Mouse (Mus musculus): ENCODE results near the gene Pex11g. TPM values are rescaled to one million over a fixed set of nuclear protein-coding genes. Genes with fewer than 3 reads are reported as not detected.

Pex11g gene
- polyA plus RNA-seq, 1 experiment from 2014 or later = 4.9 TPM

GRCm38 (mm10) chr8:3429966-3430365 lies 37.5 kb downstream of the Pex11g start:
- H3K9me3 ChIP-seq = no peaks in the 10 kb centered on the region
- no peak overlapping the region for H3K4me3 ChIP-seq
- no peak overlapping the region for H3K27ac ChIP-seq (replicated peaks)
- no peaks in the 10 kb centered on the region for H3K27me3 ChIP-seq (replicated peaks)
- H3K9ac ChIP-seq = no peak overlapping the region
- 61% methylated on average over 2 of the region's 2 CpGs for WGBS
- H3K4me2 ChIP-seq = no peak overlapping the region
- peaks cover 74% of the 10 kb centered on the region for H3K36me3 ChIP-seq
- ATAC-seq (ENCODE audit: extremely low read depth, insufficient number of reproducible peaks, low FRiP score, low TSS enrichment) = no peak
- peaks cover 5% of the 10 kb centered on the region for H3K4me1 ChIP-seq

- Histone ChIP-seq H3K27me3 (replicated peaks) (no peaks in the 10 kb centered on the region), H3K4me2 (no peak overlapping the region), H3K36me3 (peaks cover 64% of the 10 kb centered on the region), H3K9me3 (no peaks in the 10 kb centered on the region), H3K27ac (replicated peaks) (no peak overlapping the region), H3K9ac (no peak overlapping the region), H3K4me1 (peaks cover 5% of the 10 kb centered on the region), H3K4me3 (no peak overlapping the region)
- WGBS = 80% methylated on average over 2 of the region's 2 CpGs
- ATAC-seq (ENCODE audit: extremely low read depth, insufficient number of reproducible peaks, low FRiP score, low TSS enrichment) = no peak
Measured at GRCm38 (mm10) chr8:3428426-3428825, 39.1 kb downstream of the Pex11g start.

- H3K4me3 ChIP-seq = no peak overlapping the region
- WGBS = 79% methylated on average over 3 of the region's 3 CpGs
- H3K9me3 ChIP-seq = no peaks in the 10 kb centered on the region
- H3K4me1 ChIP-seq = peaks cover 14% of the 10 kb centered on the region
- ATAC-seq (ENCODE audit: extremely low read depth, insufficient number of reproducible peaks, low FRiP score, low TSS enrichment) = no peak
- H3K4me2 ChIP-seq = no peak overlapping the region
- no peak overlapping the region for H3K9ac ChIP-seq
- H3K36me3 ChIP-seq = peaks cover 42% of the 10 kb centered on the region
- no peaks in the 10 kb centered on the region for H3K27me3 ChIP-seq (replicated peaks)
- no peak overlapping the region for H3K27ac ChIP-seq (replicated peaks)
Measured at GRCm38 (mm10) chr8:3426211-3426610, 41.3 kb downstream of the Pex11g start.

GRCm38 (mm10) chr8:3425217-3425616 lies 42.3 kb downstream of the Pex11g start:
- H3K9ac ChIP-seq = no peak overlapping the region
- H3K4me1 ChIP-seq = peaks cover 19% of the 10 kb centered on the region
- no peak for ATAC-seq (ENCODE audit: extremely low read depth, insufficient number of reproducible peaks, low FRiP score, low TSS enrichment)

GRCm38 (mm10) chr8:3421507-3421906 lies 46.0 kb downstream of the Pex11g start:
- WGBS = 79% methylated on average over 5 of the region's 5 CpGs
- H3K27ac ChIP-seq (replicated peaks) = no peak overlapping the region
- peaks cover 48% of the 10 kb centered on the region for H3K4me1 ChIP-seq
- no peak overlapping the region for H3K9ac ChIP-seq
- H3K36me3 ChIP-seq = 0 out of 2 replicates have a peak, but pooled peaks cover 3% of the 10 kb centered on the region
- H3K9me3 ChIP-seq = no peaks in the 10 kb centered on the region
- no peaks in the 10 kb centered on the region for H3K27me3 ChIP-seq (replicated peaks)
- no peak overlapping the region for H3K4me2 ChIP-seq
- ATAC-seq (ENCODE audit: extremely low read depth, insufficient number of reproducible peaks, low FRiP score, low TSS enrichment) = no peak
- no peak overlapping the region for H3K4me3 ChIP-seq

More at GRCm38 (mm10) chr8:3425217-3425616, 42.3 kb downstream of the Pex11g start:
- Histone ChIP-seq H3K27ac (replicated peaks) (no peak overlapping the region), H3K9me3 (no peaks in the 10 kb centered on the region), H3K27me3 (replicated peaks) (no peaks in the 10 kb centered on the region), H3K4me3 (no peak overlapping the region), H3K4me2 (no peak overlapping the region), H3K36me3 (peaks cover 32% of the 10 kb centered on the region)
- WGBS = 89% methylated on average over 5 of the region's 5 CpGs

GRCm38 (mm10) chr8:3420105-3420706 lies 47.3 kb downstream of the Pex11g start:
- 0 out of 2 replicates have a peak, but pooled peaks cover 3% of the 10 kb centered on the region for H3K36me3 ChIP-seq
- peaks cover 56% of the 10 kb centered on the region for H3K4me1 ChIP-seq
- 61% methylated on average over 10 of the region's 10 CpGs for WGBS
- H3K4me2 ChIP-seq = no peak overlapping the region
- H3K27me3 ChIP-seq (replicated peaks) = no peaks in the 10 kb centered on the region
- peak overlapping the region; percentile 65 for H3K27ac ChIP-seq (replicated peaks)
- 0 out of 2 replicates have a peak overlapping the region, but pooled peaks have one; percentile 4 for H3K9ac ChIP-seq
- ATAC-seq (ENCODE audit: extremely low read depth, insufficient number of reproducible peaks, low FRiP score, low TSS enrichment) = no peak
- H3K9me3 ChIP-seq = no peaks in the 10 kb centered on the region
- H3K4me3 ChIP-seq = no peak overlapping the region

GRCm38 (mm10) chr8:3418101-3418500 lies 49.4 kb downstream of the Pex11g start:
- Histone ChIP-seq H3K9ac (peak overlapping the region; percentile 50), H3K27ac (replicated peaks) (peak overlapping the region; percentile 82), H3K4me3 (no peak overlapping the region), H3K9me3 (no peaks in the 10 kb centered on the region), H3K4me2 (peak overlapping the region; percentile 41), H3K4me1 (peaks cover 75% of the 10 kb centered on the region), H3K27me3 (replicated peaks) (no peaks in the 10 kb centered on the region), H3K36me3 (no peaks in the 10 kb centered on the region)
- ATAC-seq (ENCODE audit: extremely low read depth, insufficient number of reproducible peaks, low FRiP score, low TSS enrichment) = peak; percentile 20; the same call in 1 of the 2 replicates
- 75% methylated on average over 1 of the region's 1 CpGs for WGBS

- no peak for ATAC-seq (ENCODE audit: extremely low read depth, insufficient number of reproducible peaks, low FRiP score, low TSS enrichment)
- Histone ChIP-seq H3K4me3 (no peak overlapping the region), H3K36me3 (no peaks in the 10 kb centered on the region), H3K9ac (peak overlapping the region; percentile 50), H3K27ac (replicated peaks) (peak overlapping the region; percentile 82), H3K27me3 (replicated peaks) (no peaks in the 10 kb centered on the region), H3K9me3 (no peaks in the 10 kb centered on the region), H3K4me1 (peaks cover 78% of the 10 kb centered on the region), H3K4me2 (peak overlapping the region; percentile 41)
- WGBS = 10% methylated on average over 8 of the region's 8 CpGs
Measured at GRCm38 (mm10) chr8:3417455-3417854, 50.0 kb downstream of the Pex11g start.

- H3K9me3 ChIP-seq = no peaks in the 10 kb centered on the region
- H3K4me1 ChIP-seq = peaks cover 82% of the 10 kb centered on the region
- 42% methylated on average over 4 of the region's 4 CpGs for WGBS
- no peak overlapping the region for H3K9ac ChIP-seq
- H3K4me2 ChIP-seq = no peak overlapping the region; the same call in 1 of the 2 replicates
- H3K27me3 ChIP-seq (replicated peaks) = no peaks in the 10 kb centered on the region
- H3K27ac ChIP-seq (replicated peaks) = peak overlapping the region; percentile 82
- no peak overlapping the region for H3K4me3 ChIP-seq
- H3K36me3 ChIP-seq = no peaks in the 10 kb centered on the region
- no peak for ATAC-seq (ENCODE audit: extremely low read depth, insufficient number of reproducible peaks, low FRiP score, low TSS enrichment)
Measured at GRCm38 (mm10) chr8:3416846-3417245, 50.6 kb downstream of the Pex11g start.

GRCm38 (mm10) chr8:3415661-3416060 lies 51.8 kb downstream of the Pex11g start:
- no peak for ATAC-seq (ENCODE audit: extremely low read depth, insufficient number of reproducible peaks, low FRiP score, low TSS enrichment)
- H3K4me2 ChIP-seq = no peak overlapping the region
- H3K9ac ChIP-seq = no peak overlapping the region; the same call in 1 of the 2 replicates
- H3K27me3 ChIP-seq (replicated peaks) = no peaks in the 10 kb centered on the region
- no peaks in the 10 kb centered on the region for H3K9me3 ChIP-seq
- no peaks in the 10 kb centered on the region for H3K36me3 ChIP-seq
- 0 out of 2 replicates have a peak overlapping the region, but pooled peaks have one; percentile 3 for H3K27ac ChIP-seq (replicated peaks)
- 89% methylated on average over 6 of the region's 6 CpGs for WGBS
- H3K4me1 ChIP-seq = peaks cover 82% of the 10 kb centered on the region
- H3K4me3 ChIP-seq = no peak overlapping the region

- Histone ChIP-seq H3K4me1 (peaks cover 78% of the 10 kb centered on the region), H3K4me3 (no peak overlapping the region), H3K27ac (replicated peaks) (0 out of 2 replicates have a peak overlapping the region, but pooled peaks have one; percentile 3), H3K27me3 (replicated peaks) (no peaks in the 10 kb centered on the region), H3K4me2 (no peak overlapping the region), H3K9ac (peak overlapping the region; percentile 13; the same call in 1 of the 2 replicates), H3K36me3 (no peaks in the 10 kb centered on the region), H3K9me3 (no peaks in the 10 kb centered on the region)
- ATAC-seq (ENCODE audit: extremely low read depth, insufficient number of reproducible peaks, low FRiP score, low TSS enrichment) = no peak
- WGBS = 66% methylated on average over 4 of the region's 4 CpGs
Measured at GRCm38 (mm10) chr8:3415259-3415658, 52.2 kb downstream of the Pex11g start.
